Mouse (Mus musculus): ENCODE results near the gene Crtap.

Gene Crtap

GRCm38 (mm10) chr9:114389905-114390748, at the start of gene Crtap:
TSS of gene Crtap (minus strand) at chr9:114390675.
- no peak for DNase-seq (ENCODE audit: low spot score)

GRCm38 (mm10) chr9:114435668-114436067, 45.2 kb upstream of the Crtap start:
- no peak for DNase-seq (ENCODE audit: low spot score)

GRCm38 (mm10) chr9:114428103-114428834, 37.8 kb upstream of the Crtap start:
- no peak for DNase-seq (ENCODE audit: low spot score)

- DNase-seq (ENCODE audit: low spot score) = no peak
These were observed 37.0 kb upstream of the Crtap start for GRCm38 (mm10) chr9:114427425-114427824.

- DNase-seq (ENCODE audit: low spot score) = no peak
These were observed 35.7 kb upstream of the Crtap start for GRCm38 (mm10) chr9:114426201-114426600.

- DNase-seq (ENCODE audit: low spot score) = no peak
These were observed 35.1 kb upstream of the Crtap start for GRCm38 (mm10) chr9:114425576-114425975.

GRCm38 (mm10) chr9:114421797-114422196, 31.3 kb upstream of the Crtap start:
- no peak for DNase-seq (ENCODE audit: low spot score)

GRCm38 (mm10) chr9:114421045-114421444, 30.6 kb upstream of the Crtap start:
- no peak for DNase-seq (ENCODE audit: low spot score)

- no peak for DNase-seq (ENCODE audit: low spot score)
These were observed 30.0 kb upstream of the Crtap start for GRCm38 (mm10) chr9:114420443-114420842.

GRCm38 (mm10) chr9:114418187-114418586, 27.7 kb upstream of the Crtap start:
- no peak for DNase-seq (ENCODE audit: low spot score)

GRCm38 (mm10) chr9:114416646-114417517, 26.4 kb upstream of the Crtap start:
- DNase-seq (ENCODE audit: low spot score) = no peak

GRCm38 (mm10) chr9:114415701-114416100, 25.2 kb upstream of the Crtap start:
- DNase-seq (ENCODE audit: low spot score) = no peak

- no peak for DNase-seq (ENCODE audit: low spot score)
These were observed 23.4 kb upstream of the Crtap start for GRCm38 (mm10) chr9:114413866-114414265.

GRCm38 (mm10) chr9:114412406-114412805, 21.9 kb upstream of the Crtap start:
- DNase-seq (ENCODE audit: low spot score) = no peak

GRCm38 (mm10) chr9:114411295-114411694, 20.8 kb upstream of the Crtap start:
- no peak for DNase-seq (ENCODE audit: low spot score)

GRCm38 (mm10) chr9:114410313-114410862, 19.9 kb upstream of the Crtap start:
- no peak for DNase-seq (ENCODE audit: low spot score)

- no peak for DNase-seq (ENCODE audit: low spot score)
These were observed 17.2 kb upstream of the Crtap start for GRCm38 (mm10) chr9:114407676-114408075.

GRCm38 (mm10) chr9:114401685-114402080, 11.2 kb upstream of the Crtap start:
- no peak for DNase-seq (ENCODE audit: low spot score)

- DNase-seq (ENCODE audit: low spot score) = peak; percentile 48
These were observed 10.6 kb upstream of the Crtap start, which contains the start of the genes Glb1 and Tmppe for GRCm38 (mm10) chr9:114400949-114401684. TSS of gene Glb1 (plus strand) at chr9:114401076. TSS of gene Tmppe (plus strand) at chr9:114401105.

- DNase-seq (ENCODE audit: low spot score) = no peak
These were observed 10.1 kb upstream of the Crtap start for GRCm38 (mm10) chr9:114400588-114400948.

- DNase-seq (ENCODE audit: low spot score) = no peak
These were observed 9.2 kb upstream of the Crtap start for GRCm38 (mm10) chr9:114399680-114400079.

Data from layer of hippocampus, adult 9-10 months (tissue).